Mouse (Mus musculus): ENCODE data around the gene Spin2e.
"Not testable (repeated sequence)": the region's sequence is repeated elsewhere in the genome, so short reads cannot be mapped to it uniquely, and the experiment has no call there.

The Spin2e gene

DNA sequence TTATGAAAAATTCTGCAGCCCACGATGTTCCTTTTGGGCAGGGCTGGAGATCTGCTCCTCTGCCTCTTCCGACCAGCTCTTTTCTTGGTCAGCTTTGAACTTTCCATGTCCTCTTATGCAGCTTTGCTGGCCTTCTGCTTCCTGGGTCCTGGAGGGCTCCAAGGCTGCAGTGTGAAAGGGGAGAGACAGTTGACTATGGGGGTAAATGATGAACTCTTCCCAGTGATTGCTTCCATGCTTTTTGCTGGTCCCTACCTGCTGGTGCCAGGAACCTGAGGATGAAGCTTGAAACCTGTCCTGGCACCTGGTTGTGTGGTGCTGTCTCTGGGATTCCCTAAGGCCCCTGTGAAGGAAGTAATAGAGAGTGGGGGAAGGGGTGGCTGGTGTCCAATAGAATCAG, at the start of gene Spin2e:
Gene Spin2e (minus strand): TSS at position 101 of the 400 bp plus-strand sequence.
- not testable (repeated sequence) for DNase-seq (ENCODE audit: low spot score)

- not testable (repeated sequence) for DNase-seq (ENCODE audit: low spot score)
Measured at GRCm38 (mm10) chrX:31574183-31574582, 44.5 kb downstream of the Spin2e start, which contains the start of gene Gm21883. Gene Gm21883 (minus strand): TSS chrX:31574283.

All from spleen, adult 12 weeks (tissue).